Mouse (Mus musculus) spleen, adult 2 months (tissue): ENCODE results near the gene Pde4d.

ENCODE experiments used
- CTCF ChIP-seq: fragments of 200-500 bp; IDR thresholded peaks from 2 replicates; pipeline ENCODE4 v1.5.1; 2011; ENCODE audit warnings: mild to moderate bottlenecking, inconsistent platforms; ENCODE audit not compliant: insufficient read depth, insufficient read length, insufficient replicate concordance; ENCODE audit errors: extremely low read depth
- POLR2A ChIP-seq: fragments of 200-500 bp; IDR thresholded peaks from 2 replicates; pipeline ENCODE4 v1.6.1; 2011; ENCODE audit warnings: low read depth, low read length, inconsistent platforms

DNA sequence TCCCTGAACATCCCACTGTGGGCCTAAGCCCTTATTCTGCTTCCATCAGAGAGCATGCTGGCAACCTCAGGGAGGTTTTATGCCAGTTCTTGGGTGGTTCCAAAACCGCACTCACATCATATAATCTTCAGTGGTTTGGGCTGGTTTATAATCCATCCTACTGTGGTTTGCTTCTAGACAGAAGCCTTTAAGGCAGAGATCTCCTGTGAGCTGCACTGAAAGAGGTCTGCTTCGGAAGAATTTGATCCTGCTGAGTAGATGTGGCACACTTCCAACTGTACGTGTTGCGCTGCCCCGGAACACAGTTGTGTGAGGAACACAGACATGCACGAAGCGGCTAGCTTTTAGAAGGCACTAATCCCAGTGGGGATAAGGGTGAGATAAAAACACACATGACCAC lies 236.1 kb downstream of the Pde4d start:
- TF ChIP-seq POLR2A (no peak), CTCF (no peak)
